Mouse (Mus musculus): Measurements from ENCODE around the gene St6galnac4. TPM values are rescaled to one million over a fixed set of nuclear protein-coding genes. Genes with fewer than 3 reads are reported as not detected.

Gene St6galnac4
- total and polyA plus RNA-seq, 3 experiments = 16.2 to 25.2 (median 17.8) TPM

- TF ChIP-seq CTCF (IDR thresholded peaks at IDR 0.05) (peak; percentile 77), EP300 (IDR thresholded peaks at IDR 0.05; ENCODE audit: insufficient read depth, low read depth, low read length) (no peak)
- no peaks in the 10 kb centered on the region for H3K27me3 ChIP-seq (ENCODE audit: control insufficient read depth, insufficient read depth, low read length)
- DNase-seq = peak; percentile 92 to 94
- H3K79me2 ChIP-seq (replicated peaks; ENCODE audit: control insufficient read depth, insufficient read depth, low read length) = no peaks in the 10 kb centered on the region
- peak overlapping the region; percentile 93 for H3K27ac ChIP-seq
- 15% methylated on average over 52 of the region's 55 CpGs for WGBS
- H3K4me1 ChIP-seq (ENCODE audit: control insufficient read depth, insufficient read depth, low read length) = peaks cover 8% of the 10 kb centered on the region
- no peaks in the 10 kb centered on the region for H3K36me3 ChIP-seq (ENCODE audit: control insufficient read depth, insufficient read depth, low read length)
- peak overlapping the region; percentile 72 for H3K4me3 ChIP-seq
- intact Hi-C loops (cut with DNase I) = no loop called here
- peak overlapping the region; percentile 74 for H3K9ac ChIP-seq (ENCODE audit: low read depth, low read length)
Observed at GRCm38 (mm10) chr2:32606161-32607142, 19.6 kb downstream of the St6galnac4 start.

GRCm38 (mm10) chr2:32607262-32607947 is 20.5 kb downstream of the St6galnac4 start:
- Histone ChIP-seq H3K79me2 (replicated peaks; ENCODE audit: control insufficient read depth, insufficient read depth, low read length) (no peaks in the 10 kb centered on the region), H3K4me3 (peak overlapping the region; percentile 72), H3K4me1 (ENCODE audit: control insufficient read depth, insufficient read depth, low read length) (peaks cover 5% of the 10 kb centered on the region), H3K27me3 (ENCODE audit: control insufficient read depth, insufficient read depth, low read length) (no peaks in the 10 kb centered on the region), H3K27ac (peak overlapping the region; percentile 93), H3K36me3 (ENCODE audit: control insufficient read depth, insufficient read depth, low read length) (no peaks in the 10 kb centered on the region), H3K9ac (ENCODE audit: low read depth, low read length) (peak overlapping the region; percentile 74)
- DNase-seq = peak; percentile 69 to 77
- WGBS = 4% methylated on average over 34 of the region's 34 CpGs
- peak; percentile 61; the same call in 1 of the 2 replicates for TF ChIP-seq POLR2A (IDR thresholded peaks at IDR 0.05; ENCODE audit: insufficient read depth, low read depth, low read length)
- TF ChIP-seq EP300 (IDR thresholded peaks at IDR 0.05; ENCODE audit: insufficient read depth, low read depth, low read length) = 0 out of 2 replicates have a peak, but pooled peaks have one; percentile 3
- no peak for TF ChIP-seq CTCF (IDR thresholded peaks at IDR 0.05)
- intact Hi-C loops (cut with DNase I) = no loop called here

- Histone ChIP-seq H3K4me3 (peak overlapping the region; percentile 72), H3K4me1 (ENCODE audit: control insufficient read depth, insufficient read depth, low read length) (peaks cover 5% of the 10 kb centered on the region), H3K27me3 (ENCODE audit: control insufficient read depth, insufficient read depth, low read length) (no peaks in the 10 kb centered on the region), H3K36me3 (ENCODE audit: control insufficient read depth, insufficient read depth, low read length) (no peaks in the 10 kb centered on the region), H3K79me2 (replicated peaks; ENCODE audit: control insufficient read depth, insufficient read depth, low read length) (no peaks in the 10 kb centered on the region), H3K9ac (ENCODE audit: low read depth, low read length) (peak overlapping the region; percentile 61), H3K27ac (peak overlapping the region; percentile 93)
- intact Hi-C loops (cut with DNase I) = no loop called here
- DNase-seq = peak; percentile 87 to 91
- 3% methylated on average over 25 of the region's 25 CpGs for WGBS
- TF ChIP-seq CTCF (IDR thresholded peaks at IDR 0.05) = peak; percentile 48
- peak; percentile 70 for TF ChIP-seq POLR2A (IDR thresholded peaks at IDR 0.05; ENCODE audit: insufficient read depth, low read depth, low read length)
- no peak for TF ChIP-seq EP300 (IDR thresholded peaks at IDR 0.05; ENCODE audit: insufficient read depth, low read depth, low read length)
Observed at GRCm38 (mm10) chr2:32608141-32608777, 21.4 kb downstream of the St6galnac4 start.

- H3K4me1 ChIP-seq (ENCODE audit: control insufficient read depth, insufficient read depth, low read length) = peaks cover 5% of the 10 kb centered on the region
- no peaks in the 10 kb centered on the region for H3K27me3 ChIP-seq (ENCODE audit: control insufficient read depth, insufficient read depth, low read length)
- intact Hi-C loops (cut with DNase I) = no loop called here
- WGBS = 45% methylated on average over 18 of the region's 18 CpGs
- peak in 1 of 2 experiments; percentile 53 for DNase-seq
- H3K27ac ChIP-seq = peak overlapping the region; percentile 93
- H3K4me3 ChIP-seq = peak overlapping the region; percentile 72
- TF ChIP-seq EP300 (IDR thresholded peaks at IDR 0.05; ENCODE audit: insufficient read depth, low read depth, low read length) (0 out of 2 replicates have a peak, but pooled peaks have one; percentile 4), CTCF (IDR thresholded peaks at IDR 0.05) (no peak)
- H3K9ac ChIP-seq (ENCODE audit: low read depth, low read length) = peak overlapping the region; percentile 61
- H3K79me2 ChIP-seq (replicated peaks; ENCODE audit: control insufficient read depth, insufficient read depth, low read length) = no peaks in the 10 kb centered on the region
- no peaks in the 10 kb centered on the region for H3K36me3 ChIP-seq (ENCODE audit: control insufficient read depth, insufficient read depth, low read length)
Observed at GRCm38 (mm10) chr2:32608778-32609435, 22.0 kb downstream of the St6galnac4 start.

- WGBS = 10% methylated on average over 23 of the region's 23 CpGs
- Histone ChIP-seq H3K36me3 (ENCODE audit: control insufficient read depth, insufficient read depth, low read length) (no peaks in the 10 kb centered on the region), H3K4me1 (ENCODE audit: control insufficient read depth, insufficient read depth, low read length) (peaks cover 5% of the 10 kb centered on the region), H3K9ac (ENCODE audit: low read depth, low read length) (no peak overlapping the region; the same call in 1 of the 2 replicates), H3K27ac (peak overlapping the region; percentile 62), H3K79me2 (replicated peaks; ENCODE audit: control insufficient read depth, insufficient read depth, low read length) (peaks cover 2% of the 10 kb centered on the region; the same call in 1 of the 2 replicates), H3K27me3 (ENCODE audit: control insufficient read depth, insufficient read depth, low read length) (no peaks in the 10 kb centered on the region), H3K4me3 (peak overlapping the region; percentile 36)
- TF ChIP-seq CTCF (IDR thresholded peaks at IDR 0.05) (peak; percentile 81), EP300 (IDR thresholded peaks at IDR 0.05; ENCODE audit: insufficient read depth, low read depth, low read length) (no peak), POLR2A (IDR thresholded peaks at IDR 0.05; ENCODE audit: insufficient read depth, low read depth, low read length) (peak; percentile 56; the same call in 1 of the 2 replicates)
- peak; percentile 75 to 78 for DNase-seq
- intact Hi-C loops (cut with DNase I) = loop anchor here (5.0 kb wide), 1 partner anchor 33 kb away; the partner anchor contains the start of gene 9430097D07Rik
Observed at GRCm38 (mm10) chr2:32610610-32611229, 23.8 kb downstream of the St6galnac4 start.
